Mouse (Mus musculus): ENCODE measurements around the gene Rerg. TPM values are rescaled to one million over a fixed set of nuclear protein-coding genes. Genes with fewer than 3 reads are reported as not detected.

Rerg gene
- 100 to 1,000 TPM in 1 of 2 experiments, 10 to 100 TPM in 1; 92.5 to 190 TPM for total RNA-seq (2021)
- 180 and 195 TPM in 2 replicates for polyA plus RNA-seq (2012; rRNA removed)
- long read RNA-seq, transcript Rerg-202 (5 exons, 2,262 nt): major isoform, 204 of 215 reads
- long read RNA-seq, partial matches to known transcripts: 0 of 215 reads
- long read RNA-seq, other reads (novel, unspliced or antisense): 10 of 215 reads

- no peak for DNase-seq
These were observed at the start of gene Rerg for GRCm38 (mm10) chr6:137170226-137170625. Rerg (minus strand) TSS chr6:137170497.

GRCm38 (mm10) chr6:137217841-137218463 is 47.7 kb upstream of the Rerg start:
- no peak for DNase-seq

- DNase-seq: no peak
These were observed 41.1 kb upstream of the Rerg start for GRCm38 (mm10) chr6:137211441-137211840.

GRCm38 (mm10) chr6:137210991-137211390 is 40.7 kb upstream of the Rerg start:
- no peak for DNase-seq

DNA sequence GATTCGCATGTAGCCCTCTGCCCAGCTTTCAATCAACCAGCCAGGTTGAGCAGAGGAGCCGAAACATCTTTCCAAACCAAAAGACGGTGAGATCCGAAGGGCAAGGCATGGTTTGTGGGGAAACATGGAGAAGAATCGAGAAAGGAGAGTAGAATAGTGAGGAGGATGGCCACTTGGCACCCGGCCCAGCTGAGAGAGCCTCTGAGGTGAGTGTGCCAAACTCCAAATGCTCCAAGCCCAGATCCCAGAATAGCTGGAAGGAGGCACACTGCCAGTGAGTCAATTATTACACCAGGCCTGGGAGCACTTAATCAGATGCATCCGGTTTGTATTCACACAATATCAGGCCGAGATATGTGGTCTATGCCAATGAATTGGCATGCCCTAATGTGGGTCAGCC is 39.7 kb upstream of the Rerg start:
- peak; percentile 26 for DNase-seq

GRCm38 (mm10) chr6:137207126-137207525 is 36.8 kb upstream of the Rerg start:
- no peak for DNase-seq

- DNase-seq: no peak
These were observed 35.5 kb upstream of the Rerg start for GRCm38 (mm10) chr6:137205662-137206400.

DNA sequence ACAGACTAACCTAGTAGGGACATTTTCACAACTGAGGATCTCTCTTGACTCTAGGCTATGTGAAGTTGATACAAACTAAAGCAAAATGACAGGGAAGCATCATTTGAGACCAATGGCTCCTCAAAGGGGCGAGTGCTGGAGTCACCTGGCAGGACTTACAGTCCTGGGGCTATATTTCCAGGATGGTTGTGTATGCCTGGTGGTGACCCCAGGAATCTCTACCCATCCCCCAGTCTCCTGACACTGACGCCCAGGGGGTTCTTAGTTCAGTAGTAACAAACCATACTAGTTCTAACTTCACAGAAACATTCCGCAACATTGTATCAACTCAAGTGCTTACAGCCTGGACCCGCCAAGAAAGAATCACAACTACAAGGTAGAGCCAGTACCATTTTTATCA is 32.4 kb upstream of the Rerg start:
- DNase-seq: no peak

DNA sequence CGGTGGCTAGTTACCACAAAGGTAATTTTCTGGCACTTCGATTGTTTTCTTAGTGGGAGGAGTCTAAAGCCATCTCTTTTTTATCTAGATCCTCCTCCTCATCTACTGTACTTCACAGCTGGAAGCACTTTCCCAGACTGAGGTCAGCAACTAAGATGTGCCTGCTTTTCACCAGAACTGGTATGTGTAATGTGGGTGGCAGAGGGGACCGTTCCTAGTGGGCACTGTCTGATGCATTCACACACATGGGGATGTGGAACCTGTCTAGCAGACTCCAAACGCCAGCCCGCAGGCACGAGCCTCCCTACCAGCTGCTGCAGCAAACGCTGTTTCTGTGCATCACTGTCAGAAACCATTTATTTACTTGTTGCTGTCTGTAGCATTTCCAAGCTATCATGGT is 31.3 kb upstream of the Rerg start:
- no peak for DNase-seq

DNA sequence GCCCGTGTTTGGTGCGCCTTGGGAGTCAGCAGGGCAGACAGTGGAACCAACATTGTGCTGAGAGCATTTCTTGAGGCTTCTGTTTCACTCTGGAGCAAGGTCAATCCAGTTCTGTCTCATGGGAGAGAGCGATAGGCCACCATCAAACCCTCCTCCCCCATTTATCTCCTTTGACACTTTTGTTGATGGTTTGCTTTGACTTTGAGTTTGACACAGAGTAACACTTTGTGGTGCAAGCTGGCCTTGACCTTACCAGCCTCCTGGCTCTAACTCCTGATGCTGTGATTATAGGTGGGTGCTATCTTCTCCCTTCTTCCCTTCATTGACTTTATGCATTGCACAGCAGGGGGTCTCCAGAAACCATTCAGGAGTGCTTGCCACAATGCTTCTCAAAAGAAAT is 30.9 kb upstream of the Rerg start:
- DNase-seq: no peak

DNA sequence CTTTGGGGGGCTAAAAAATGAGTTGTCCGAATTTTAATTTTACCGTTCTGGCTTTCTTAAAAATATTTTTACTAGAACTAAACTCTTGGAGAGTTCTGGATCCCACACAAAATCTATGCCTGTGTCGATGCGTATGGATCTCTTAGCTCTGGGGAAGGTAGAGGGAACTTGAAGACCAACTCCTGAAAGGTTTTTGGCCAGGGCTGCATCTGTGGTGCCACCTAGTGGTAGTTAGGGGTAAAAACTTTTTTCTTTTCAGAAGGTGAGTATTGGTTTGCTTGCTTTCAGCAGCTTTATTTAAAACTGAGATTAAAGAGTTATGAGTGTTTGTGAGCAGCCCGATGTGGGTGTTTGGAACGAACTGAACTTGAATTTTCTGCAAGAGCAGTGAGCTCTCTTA is 21.8 kb upstream of the Rerg start:
- DNase-seq: peak; percentile 47

GRCm38 (mm10) chr6:137191026-137191425 is 20.7 kb upstream of the Rerg start:
- DNase-seq: no peak

- no peak for DNase-seq
These were observed 20.3 kb upstream of the Rerg start for GRCm38 (mm10) chr6:137190577-137190976.

DNA sequence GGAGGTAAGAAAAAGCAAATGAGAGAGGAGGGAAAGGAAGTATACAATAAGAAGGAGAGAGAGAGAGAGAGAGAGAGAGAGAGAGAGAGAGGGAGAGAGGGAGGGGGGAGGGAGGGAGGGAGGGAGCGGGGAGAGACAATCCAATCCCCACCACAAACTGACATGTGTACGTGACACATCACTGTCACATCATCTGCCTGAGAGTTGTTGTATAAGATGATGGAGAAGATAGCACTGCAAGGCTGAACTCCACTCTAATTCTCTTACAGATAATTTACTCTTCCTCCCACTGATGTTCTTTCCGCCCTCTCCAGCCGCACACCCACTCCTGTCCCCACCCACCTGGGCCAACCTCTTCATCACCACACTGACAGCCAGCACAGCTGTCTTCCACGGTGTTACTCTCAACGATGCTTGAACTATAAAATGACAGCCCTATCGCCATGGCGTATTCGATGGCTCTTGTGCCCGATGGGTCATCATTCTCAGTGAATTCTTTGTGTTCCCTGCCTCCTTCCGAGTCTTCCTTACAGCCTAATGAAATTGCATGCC is 18.2 kb upstream of the Rerg start:
- no peak for DNase-seq

GRCm38 (mm10) chr6:137187426-137187825 is 17.1 kb upstream of the Rerg start:
- no peak for DNase-seq

GRCm38 (mm10) chr6:137180636-137181035 is 10.3 kb upstream of the Rerg start:
- DNase-seq: no peak

GRCm38 (mm10) chr6:137180115-137180514 is 9.8 kb upstream of the Rerg start:
- no peak for DNase-seq

- DNase-seq: no peak
These were observed 8.7 kb upstream of the Rerg start for GRCm38 (mm10) chr6:137179026-137179425.

DNA sequence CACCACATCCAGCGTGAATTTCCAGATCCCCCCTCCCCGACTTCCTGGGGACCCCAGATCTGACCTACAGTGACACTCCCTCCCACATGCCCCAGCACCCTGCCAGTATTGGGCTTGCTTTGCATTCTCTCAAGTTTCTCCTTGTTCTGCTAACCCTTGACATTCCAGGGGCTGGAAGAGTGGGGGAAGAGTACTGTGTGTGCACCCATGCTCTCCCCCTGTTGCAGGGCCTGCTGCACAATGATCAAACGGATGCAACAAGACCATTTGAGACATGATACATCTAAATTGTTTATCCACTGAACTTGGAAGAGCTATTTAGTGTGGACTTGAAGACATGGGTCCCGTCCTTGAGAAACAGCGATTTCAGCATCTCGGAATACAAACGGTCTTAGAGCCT is 349 bp upstream of the Rerg start:
- no peak for DNase-seq

DNA sequence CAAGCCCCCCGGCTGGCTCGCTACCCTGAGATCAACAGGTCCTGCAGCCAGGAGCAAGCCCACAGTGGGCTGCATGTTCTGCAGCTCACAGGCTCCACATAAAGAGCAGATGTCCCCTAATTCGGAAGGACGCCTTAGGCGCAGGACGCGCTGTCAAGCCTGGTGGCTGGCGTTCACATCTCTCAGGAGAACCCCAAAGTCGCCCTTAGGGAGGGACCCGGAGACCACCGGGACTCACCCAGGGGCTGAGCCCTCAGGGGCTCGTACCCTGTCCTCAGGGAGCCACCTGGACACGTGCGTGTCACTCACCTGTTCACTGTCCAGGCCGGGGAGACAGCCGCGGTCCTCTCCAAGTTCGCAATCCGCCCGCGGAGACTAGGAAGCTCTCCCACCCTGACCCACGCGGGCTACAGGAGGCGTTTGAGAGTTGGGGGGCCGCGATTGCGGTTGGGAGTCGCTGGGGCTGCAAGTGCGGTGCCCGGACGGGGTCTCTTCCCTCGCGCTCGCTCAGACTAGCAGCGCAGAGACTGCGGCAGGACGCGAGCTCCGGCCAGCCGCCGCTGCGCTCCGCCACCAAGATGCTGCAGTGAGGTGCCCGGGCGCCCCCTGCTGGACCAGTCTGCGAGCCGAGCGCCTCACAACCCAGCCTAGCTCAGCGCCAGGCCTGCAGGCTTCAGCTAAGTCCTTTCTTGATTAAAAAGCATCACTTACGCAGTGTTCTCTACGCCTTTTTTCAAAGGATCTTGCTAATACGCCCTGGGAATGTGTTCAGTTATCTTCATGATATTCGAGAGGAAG is 927 bp downstream of the Rerg start:
- DNase-seq: peak; percentile 96

DNA sequence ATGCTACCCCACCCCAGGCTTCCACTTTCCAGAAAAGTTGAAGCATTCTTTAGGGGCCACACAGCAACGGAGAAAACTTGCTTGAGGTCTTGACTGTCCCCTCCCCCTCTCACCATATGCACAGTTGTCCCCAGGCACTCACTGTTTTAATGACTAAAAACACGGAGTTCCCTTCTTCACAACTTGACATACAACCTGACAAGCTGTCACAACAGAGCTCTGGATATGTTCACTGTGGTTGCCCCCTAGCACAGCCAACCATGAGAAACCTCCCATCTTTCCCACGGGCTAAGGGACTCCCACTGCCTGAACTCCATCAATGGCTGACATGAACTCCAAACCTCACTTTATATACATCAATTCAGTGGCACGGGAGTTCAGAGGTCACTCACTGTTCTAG is 3.5 kb downstream of the Rerg start:
- DNase-seq: peak; percentile 18

GRCm38 (mm10) chr6:137163571-137163970 is 6.7 kb downstream of the Rerg start:
- no peak for DNase-seq

Measured in adrenal gland, adult 2 months (tissue).